Mouse (Mus musculus) forebrain, embryonic 14.5 days (tissue): ENCODE data around the gene Osbpl6. TPM values are rescaled to one million over a fixed set of nuclear protein-coding genes. Genes with fewer than 3 reads are reported as not detected.
A peak's percentile ranks its signal among the peaks of the same experiment; 100 is the strongest.

Experiments
- ATAC-seq: fragments of 200-750 bp; cut with Nextera tagmentation; 2 replicates; pipeline ENCODE4 v1.8.0; 2017; ENCODE audit warnings: mild to moderate bottlenecking, moderate library complexity
- DNase-seq: peaks from one replicate; pipeline ENCODE4 v3.0.0-alpha.2; 2015; ENCODE audit warnings: low spot score
- H3K27ac ChIP-seq: fragments of 300-500 bp; sonication (generic); 2 replicates; pipeline ENCODE4 v1.5.1; 2014; ENCODE audit warnings: low read depth, mild to moderate bottlenecking, control low read depth, low read length, moderate library complexity
- H3K27me3 ChIP-seq: fragments of 300-500 bp; sonication (generic); replicated peaks from 2 replicates; pipeline ENCODE4 v1.6.1; 2014; ENCODE audit warnings: low read length, control low read depth, mixed read lengths; ENCODE audit not compliant: control insufficient read depth, insufficient read depth
- H3K36me3 ChIP-seq: fragments of 300-500 bp; sonication (generic); 2 replicates; pipeline ENCODE4 v1.6.1; 2014; ENCODE audit warnings: low read length, control low read depth; ENCODE audit not compliant: control insufficient read depth, insufficient read depth
- H3K4me1 ChIP-seq: fragments of 300-500 bp; sonication (generic); 2 replicates; pipeline ENCODE4 v1.6.1; 2014; ENCODE audit warnings: antibody characterized with exemption, low read length, control low read depth; ENCODE audit not compliant: control insufficient read depth, insufficient read depth
- H3K4me2 ChIP-seq: fragments of 300-500 bp; sonication (generic); 2 replicates; pipeline ENCODE4 v1.6.1; 2014; ENCODE audit warnings: mild to moderate bottlenecking, control low read depth, low read length
- H3K4me3 ChIP-seq: fragments of 300-500 bp; sonication (generic); 2 replicates; pipeline ENCODE4 v1.5.1; 2014; ENCODE audit warnings: low read depth, low read length, control low read depth
- H3K9ac ChIP-seq: fragments of 300-500 bp; sonication (generic); 2 replicates; pipeline ENCODE4 v1.6.1; 2014; ENCODE audit warnings: mild to moderate bottlenecking, low read length, control low read depth, moderate library complexity
- H3K9me3 ChIP-seq: fragments of 300-500 bp; sonication (generic); replicated peaks from 2 replicates; pipeline ENCODE4 v1.6.1; 2016; ENCODE audit warnings: low read length, control low read depth, mixed read lengths; ENCODE audit not compliant: control insufficient read depth
- WGBS: fragments of 180-500 bp; shearing (Covaris S2); extraction: QIAGEN DNeasy Blood & Tissue Kit; methylation state at CpG from one replicate; pipeline ENCODE4 v1.1.7; 2014; 5-methylcytosine and 5-hydroxymethylcytosine counted together
- polyA plus RNA-seq: library from polyadenylated mRNA; unstranded; fragments of >200 nt; fragmentation: Nextera tagmentation; extraction: Ambion mirVana; gene quantifications from 2 replicates; pipeline ENCODE4 v1.2.1, GENCODE M21; 2014

The Osbpl6 gene
- polyA plus RNA-seq, 1 experiment from 2014 or later = 12.1 TPM

DNA sequence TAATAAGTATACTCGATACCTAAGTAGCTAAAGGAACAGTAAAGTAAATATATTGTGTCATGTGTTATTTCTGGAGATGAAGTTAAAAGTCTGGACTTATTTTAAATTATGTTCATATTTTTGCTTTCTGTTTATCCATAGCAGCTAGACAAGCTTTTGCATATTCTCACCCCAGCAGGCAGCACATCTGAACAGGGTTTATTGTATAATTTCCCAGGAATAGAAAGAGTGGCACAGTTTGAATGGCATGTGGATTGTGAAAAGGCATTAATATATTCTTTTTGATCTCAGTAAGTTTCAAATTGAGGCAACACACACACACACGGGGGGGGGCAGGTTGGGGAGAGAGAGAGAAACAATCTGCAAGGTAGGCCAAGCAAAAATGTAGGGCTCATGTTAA lies 6.6 kb downstream of the Osbpl6 start:
- 66% methylated on average over 2 of the region's 2 CpGs for WGBS
- Histone ChIP-seq H3K4me1 (no peaks in the 10 kb centered on the region), H3K27me3 (no peaks in the 10 kb centered on the region), H3K27ac (no peak overlapping the region), H3K4me3 (no peak overlapping the region), H3K36me3 (no peaks in the 10 kb centered on the region), H3K4me2 (no peak overlapping the region), H3K9ac (no peak overlapping the region), H3K9me3 (no peaks in the 10 kb centered on the region)
- ATAC-seq (no peak), DNase-seq (peak; percentile 35)

DNA sequence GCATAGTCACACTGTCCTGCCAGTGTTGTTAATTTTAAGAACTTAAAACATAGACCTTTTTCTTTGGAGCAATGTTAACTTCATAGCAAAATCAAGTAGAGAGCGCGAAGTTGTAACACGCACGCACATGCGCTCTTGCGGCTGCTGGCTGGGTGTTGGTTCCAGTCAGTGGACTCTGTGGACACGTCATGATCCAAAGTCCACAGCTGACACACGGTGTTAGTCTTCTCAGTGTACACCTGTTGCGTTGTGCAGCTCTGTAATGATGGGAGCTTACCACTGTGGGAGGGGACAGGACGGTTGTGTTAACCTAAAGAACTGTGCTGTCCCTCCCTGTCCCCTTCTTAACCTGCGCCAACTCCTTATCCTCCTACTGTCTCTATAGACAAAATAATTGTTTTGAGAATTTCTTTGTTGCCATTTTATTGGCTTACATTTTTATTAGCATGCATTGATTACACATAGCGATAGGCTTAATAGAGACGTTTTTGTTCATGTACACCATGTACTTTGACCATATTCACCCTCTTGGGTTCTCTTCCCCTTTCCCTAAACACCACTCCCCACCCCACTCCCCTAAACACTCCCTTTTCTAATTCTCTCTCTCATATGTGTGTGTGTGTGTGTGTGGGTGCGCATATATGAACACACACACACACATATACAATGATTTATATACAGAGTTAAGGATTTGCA lies 11.3 kb downstream of the Osbpl6 start:
- no peak for ATAC-seq
- H3K4me1 ChIP-seq = no peaks in the 10 kb centered on the region
- H3K36me3 ChIP-seq = no peaks in the 10 kb centered on the region
- 94% methylated on average over 14 of the region's 14 CpGs for WGBS
- H3K9me3 ChIP-seq = no peaks in the 10 kb centered on the region
- no peaks in the 10 kb centered on the region for H3K27me3 ChIP-seq
- H3K9ac ChIP-seq = no peak overlapping the region
- no peak overlapping the region for H3K4me3 ChIP-seq
- H3K4me2 ChIP-seq = no peak overlapping the region
- H3K27ac ChIP-seq = no peak overlapping the region
- no peak for DNase-seq

DNA sequence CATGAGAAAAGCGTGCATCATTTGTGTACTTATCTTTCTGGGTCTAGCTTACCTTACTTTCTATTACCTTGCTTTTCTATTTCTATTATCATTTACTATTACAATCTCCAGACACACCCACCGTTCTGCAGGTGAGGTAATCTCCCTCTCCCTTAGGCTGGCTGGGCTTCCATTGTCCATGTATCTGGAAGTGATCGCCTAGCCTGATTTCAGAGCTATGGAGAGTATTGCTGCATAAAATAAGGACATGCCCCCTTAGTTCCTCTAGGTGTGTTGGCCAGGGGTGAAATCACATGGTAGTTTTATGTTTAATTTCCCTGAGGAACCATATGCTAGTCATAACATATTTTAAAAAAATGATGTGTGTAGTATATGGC lies 11.8 kb downstream of the Osbpl6 start:
- no peak overlapping the region for H3K4me2 ChIP-seq
- no peaks in the 10 kb centered on the region for H3K36me3 ChIP-seq
- DNase-seq (no peak), ATAC-seq (no peak)
- H3K27me3 ChIP-seq = no peaks in the 10 kb centered on the region
- H3K9me3 ChIP-seq = no peaks in the 10 kb centered on the region
- H3K9ac ChIP-seq = no peak overlapping the region
- WGBS = 90% methylated on average over 3 of the region's 3 CpGs
- H3K4me1 ChIP-seq = no peaks in the 10 kb centered on the region
- H3K4me3 ChIP-seq = no peak overlapping the region
- H3K27ac ChIP-seq = no peak overlapping the region

DNA sequence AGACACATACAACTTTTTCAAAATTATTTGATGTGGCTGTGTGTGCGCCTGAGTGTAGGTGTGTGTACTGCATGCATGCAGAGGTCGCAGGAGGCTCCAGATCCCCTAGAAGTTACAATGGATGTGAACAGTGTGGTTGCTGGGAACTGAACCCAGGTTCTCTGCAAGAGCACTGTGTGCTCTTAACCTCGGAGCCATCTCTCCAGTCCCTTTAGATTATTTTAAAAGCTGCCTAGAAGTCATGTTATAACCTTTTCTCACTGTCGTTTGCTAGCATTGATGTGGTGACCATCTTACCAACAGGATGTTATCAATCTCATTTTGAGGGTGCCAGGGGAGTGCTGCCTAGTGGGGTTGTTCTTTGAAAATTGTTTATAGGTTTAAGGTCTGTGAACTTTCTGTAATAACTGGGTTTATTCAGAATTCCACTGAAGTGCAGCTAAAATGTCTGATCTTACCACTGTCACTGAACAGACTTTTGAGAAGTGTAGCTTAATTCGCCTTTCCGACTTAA lies 15.2 kb downstream of the Osbpl6 start:
- Histone ChIP-seq H3K4me2 (no peak overlapping the region), H3K4me3 (no peak overlapping the region), H3K36me3 (no peaks in the 10 kb centered on the region), H3K27me3 (no peaks in the 10 kb centered on the region), H3K9me3 (no peaks in the 10 kb centered on the region), H3K9ac (no peak overlapping the region), H3K27ac (no peak overlapping the region), H3K4me1 (no peaks in the 10 kb centered on the region)
- ATAC-seq (no peak), DNase-seq (no peak)
- WGBS = 82% methylated on average over 6 of the region's 6 CpGs

DNA sequence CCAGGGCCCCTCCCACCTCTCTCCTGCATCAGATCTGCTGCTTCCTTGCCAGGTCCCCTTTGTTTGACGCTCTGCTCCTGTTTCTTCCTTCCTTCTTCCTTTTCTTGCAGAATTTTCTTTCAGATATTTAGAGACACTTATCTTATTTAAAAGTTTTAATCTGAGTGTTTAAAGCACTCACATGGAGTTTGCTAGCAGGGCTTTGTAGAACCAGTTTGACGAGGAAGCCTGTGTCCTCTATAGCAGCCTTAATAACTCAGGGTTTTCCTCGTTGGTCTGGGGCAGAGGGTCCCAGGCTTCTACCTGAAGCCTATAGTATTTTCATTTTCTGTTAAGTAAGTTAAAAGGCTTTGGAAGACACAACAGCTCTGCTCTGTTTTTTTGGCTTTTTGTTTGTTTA lies 20.5 kb downstream of the Osbpl6 start:
- Histone ChIP-seq H3K9me3 (no peaks in the 10 kb centered on the region), H3K4me3 (no peak overlapping the region), H3K27ac (no peak overlapping the region), H3K27me3 (no peaks in the 10 kb centered on the region), H3K36me3 (no peaks in the 10 kb centered on the region), H3K4me1 (no peaks in the 10 kb centered on the region), H3K4me2 (no peak overlapping the region), H3K9ac (no peak overlapping the region)
- WGBS = 72% methylated on average over 3 of the region's 3 CpGs
- no peak for DNase-seq
- no peak for ATAC-seq

DNA sequence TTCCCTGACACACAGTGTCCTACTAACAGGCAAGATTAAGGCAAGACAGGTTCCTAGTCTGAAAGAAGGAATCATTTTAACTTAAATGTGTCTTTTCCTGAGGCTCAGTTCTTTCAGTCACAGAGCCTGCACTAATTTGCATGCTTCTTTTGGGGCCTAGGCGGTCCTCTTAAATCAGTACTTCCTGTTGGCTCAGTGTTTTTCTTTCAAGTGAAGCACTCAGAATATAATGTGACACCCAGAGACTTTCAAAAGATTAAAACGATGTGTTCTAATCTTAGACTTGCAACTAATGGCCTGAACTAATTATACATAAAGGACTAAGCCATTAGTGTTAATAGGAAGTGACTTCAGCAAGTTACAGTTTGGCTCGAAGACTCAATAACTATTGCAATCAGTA lies 23.0 kb downstream of the Osbpl6 start:
- H3K9me3 ChIP-seq = no peaks in the 10 kb centered on the region
- DNase-seq = no peak
- H3K27ac ChIP-seq = no peak overlapping the region
- no peaks in the 10 kb centered on the region for H3K36me3 ChIP-seq
- no peak overlapping the region for H3K4me3 ChIP-seq
- no peak overlapping the region for H3K4me2 ChIP-seq
- no peak for ATAC-seq
- H3K27me3 ChIP-seq = no peaks in the 10 kb centered on the region
- H3K4me1 ChIP-seq = no peaks in the 10 kb centered on the region
- WGBS = 31% methylated on average over 3 of the region's 3 CpGs
- H3K9ac ChIP-seq = no peak overlapping the region

DNA sequence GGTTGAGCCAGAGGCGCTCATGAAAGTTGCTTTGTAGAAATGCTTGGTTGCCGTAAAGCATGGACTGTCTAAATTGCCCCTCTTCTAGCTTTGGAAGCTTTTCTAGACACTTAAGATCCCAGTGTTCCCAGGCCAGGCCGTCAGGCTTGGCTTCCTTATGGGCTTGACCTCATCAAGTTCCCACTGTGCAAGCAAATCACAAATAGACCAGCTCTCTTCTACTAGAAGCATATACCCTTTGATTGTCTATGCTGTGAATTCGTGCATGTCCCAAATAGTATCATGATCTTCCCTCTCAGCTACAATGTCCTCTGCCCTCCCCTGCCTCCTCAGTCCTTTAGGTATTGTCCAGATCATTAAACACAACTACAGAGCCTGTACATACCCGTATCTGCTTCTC lies 23.5 kb downstream of the Osbpl6 start:
- DNase-seq = no peak
- H3K36me3 ChIP-seq = no peaks in the 10 kb centered on the region
- no peak overlapping the region for H3K4me3 ChIP-seq
- H3K4me2 ChIP-seq = no peak overlapping the region
- no peaks in the 10 kb centered on the region for H3K27me3 ChIP-seq
- no peak for ATAC-seq
- H3K4me1 ChIP-seq = no peaks in the 10 kb centered on the region
- WGBS = 88% methylated on average over 5 of the region's 5 CpGs
- no peak overlapping the region for H3K9ac ChIP-seq
- no peak overlapping the region for H3K27ac ChIP-seq
- H3K9me3 ChIP-seq = no peaks in the 10 kb centered on the region

DNA sequence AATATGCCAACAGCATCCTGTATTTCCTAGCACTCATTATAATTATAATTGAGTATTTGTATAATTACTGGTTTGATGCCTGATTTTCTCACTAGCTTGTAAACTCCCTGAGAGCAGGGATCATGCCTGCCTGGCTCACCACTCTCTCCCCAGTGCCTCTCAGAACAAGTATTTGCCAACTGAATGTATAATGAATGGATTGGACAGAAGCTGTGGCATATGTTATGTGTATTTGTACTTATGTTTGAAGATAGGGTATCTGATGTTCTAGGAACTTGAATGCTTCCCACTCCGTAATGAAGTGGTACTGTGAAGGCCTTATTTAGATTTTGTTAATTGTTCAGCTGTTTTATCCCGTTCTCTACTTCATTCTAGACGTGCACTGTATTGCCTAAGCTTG lies 24.2 kb downstream of the Osbpl6 start:
- Histone ChIP-seq H3K9me3 (no peaks in the 10 kb centered on the region), H3K9ac (no peak overlapping the region), H3K4me2 (no peak overlapping the region), H3K4me1 (no peaks in the 10 kb centered on the region), H3K36me3 (no peaks in the 10 kb centered on the region), H3K27ac (no peak overlapping the region), H3K27me3 (no peaks in the 10 kb centered on the region), H3K4me3 (no peak overlapping the region)
- peak; percentile 77 for DNase-seq
- ATAC-seq = peak; percentile 92
- 69% methylated on average over 3 of the region's 3 CpGs for WGBS

DNA sequence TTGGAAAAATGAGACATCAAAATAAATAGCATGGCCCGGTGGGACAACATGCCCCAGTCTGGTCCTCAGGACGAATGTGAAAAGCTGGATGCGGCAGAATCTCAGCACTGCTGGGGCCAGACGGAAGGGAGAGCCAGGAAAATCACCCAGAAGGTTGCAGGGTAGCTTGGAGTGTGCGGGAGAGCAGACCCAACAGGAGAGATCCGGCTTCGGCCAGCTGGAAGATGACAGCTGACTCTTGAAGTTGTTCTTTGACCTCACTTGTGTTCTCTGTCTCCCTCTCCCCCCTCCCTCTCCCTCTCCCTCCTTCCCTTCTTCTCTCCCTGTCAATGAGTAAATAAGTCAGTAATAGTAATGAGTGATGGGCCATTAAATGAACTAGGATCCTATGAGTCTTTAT lies 27.9 kb downstream of the Osbpl6 start:
- DNase-seq (no peak), ATAC-seq (no peak)
- Histone ChIP-seq H3K9me3 (no peaks in the 10 kb centered on the region), H3K27me3 (no peaks in the 10 kb centered on the region), H3K27ac (no peak overlapping the region), H3K9ac (no peak overlapping the region), H3K36me3 (no peaks in the 10 kb centered on the region), H3K4me2 (no peak overlapping the region), H3K4me1 (no peaks in the 10 kb centered on the region), H3K4me3 (no peak overlapping the region)
- 84% methylated on average over 7 of the region's 7 CpGs for WGBS
